Mouse (Mus musculus) kidney, postnatal 10 days (tissue): ENCODE results near the gene Utrn.
A peak's percentile ranks its signal among the peaks of the same experiment; 100 is the strongest.
"Not testable (repeated sequence)": the region's sequence is repeated elsewhere in the genome, so short reads cannot be mapped to it uniquely, and the experiment has no call there.

Source experiments
- DNase-seq: peaks from one replicate; pipeline ENCODE4 v3.0.0; 2021; ENCODE audit warnings: mixed read lengths

Utrn gene

GRCm38 (mm10) chr10:12671608-12672007 is 197.6 kb downstream of the Utrn start:
- DNase-seq: no peak

DNA sequence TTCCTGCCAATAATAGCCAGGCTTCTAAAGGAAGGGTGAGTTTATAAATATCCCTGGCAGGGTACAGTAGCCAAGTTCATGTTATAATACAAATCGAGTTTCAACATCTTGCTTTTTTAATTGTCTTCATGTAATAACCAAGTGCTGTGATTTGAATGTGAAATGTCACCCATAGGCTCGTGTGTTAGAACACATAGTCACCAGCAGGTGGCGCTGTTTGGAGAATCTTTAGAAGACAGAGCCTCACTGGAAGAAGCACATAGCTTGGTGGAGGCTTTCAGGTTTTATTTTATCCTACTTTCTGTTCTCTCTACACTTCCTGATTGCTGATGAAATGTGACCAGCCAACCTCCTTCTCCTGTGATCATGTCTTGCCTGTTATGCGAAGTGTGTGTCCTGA is 207.1 kb downstream of the Utrn start:
- DNase-seq: no peak

DNA sequence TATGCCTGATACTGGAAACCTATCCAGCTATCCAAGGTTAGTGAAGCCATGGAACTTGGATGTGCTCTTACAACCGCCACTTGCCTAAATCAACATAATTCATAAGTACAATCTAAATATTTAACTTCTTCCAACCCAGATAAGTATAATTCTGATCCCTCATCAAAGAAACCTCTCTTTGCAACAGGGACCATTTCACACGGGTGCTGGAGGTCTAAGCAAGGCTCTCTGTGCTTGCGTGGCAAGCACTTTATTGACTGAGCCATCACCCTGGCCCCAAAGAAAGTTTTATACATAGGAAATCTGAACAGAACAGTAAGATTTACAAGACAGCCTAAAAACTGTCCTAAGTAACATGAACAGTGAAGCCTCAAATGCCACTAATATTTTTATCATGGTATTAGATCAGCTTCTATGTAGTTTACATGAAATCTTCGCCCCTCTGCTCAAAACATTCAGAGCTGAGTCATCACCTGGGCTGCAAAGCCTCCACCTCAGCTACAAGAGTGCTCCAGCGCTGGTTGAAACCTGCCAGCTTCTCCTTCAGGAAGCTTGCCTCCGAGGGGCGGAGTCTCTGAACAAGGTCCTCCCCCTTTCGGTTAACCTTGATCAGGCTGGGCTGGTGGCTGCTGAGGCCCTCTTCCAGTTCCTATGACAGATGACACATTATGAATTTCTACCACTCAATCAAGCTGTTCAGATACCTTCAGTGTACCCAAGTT is 211.0 kb downstream of the Utrn start:
- peak; percentile 13 for DNase-seq

GRCm38 (mm10) chr10:12652988-12653387 is 216.2 kb downstream of the Utrn start:
- no peak for DNase-seq

GRCm38 (mm10) chr10:12646119-12646518 is 223.0 kb downstream of the Utrn start:
- DNase-seq: no peak

DNA sequence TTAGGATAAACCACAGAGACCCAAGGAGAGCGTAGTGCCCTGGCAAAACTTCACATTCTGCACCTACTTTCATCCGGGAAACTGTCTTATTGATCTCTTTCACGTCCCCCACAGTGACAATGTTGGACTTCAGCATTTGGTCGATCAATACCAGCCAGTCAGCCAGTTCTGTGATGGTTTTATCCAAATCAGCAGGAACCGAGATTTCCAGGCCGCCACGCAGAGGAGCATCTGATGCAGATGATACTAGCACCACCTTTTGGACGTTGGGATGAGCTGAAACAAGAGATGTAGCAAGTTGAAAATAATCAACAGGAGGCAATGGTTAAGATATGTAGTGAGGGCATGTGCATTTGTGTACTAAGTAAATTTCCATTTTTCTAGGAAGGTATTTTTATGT is 225.8 kb downstream of the Utrn start:
- no peak for DNase-seq

DNA sequence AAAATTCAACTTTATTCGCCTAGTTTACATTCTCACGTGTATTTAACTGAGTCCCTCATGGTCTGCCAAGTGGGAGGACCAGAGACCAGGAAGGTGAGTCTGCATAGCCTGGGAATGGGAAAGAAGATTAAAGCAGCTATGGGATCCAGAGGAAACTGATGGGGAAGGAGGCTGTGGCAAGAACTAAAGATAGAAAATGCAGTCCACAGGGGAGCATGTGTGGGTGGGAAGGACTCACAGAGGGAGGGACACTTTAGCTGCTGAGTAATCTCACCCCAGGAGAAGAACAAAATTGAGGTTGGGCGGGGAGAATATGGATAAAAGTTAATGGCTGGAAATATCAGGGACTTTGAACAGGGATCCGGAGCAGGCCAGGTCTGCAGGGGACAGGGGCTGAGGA is 229.5 kb downstream of the Utrn start:
- DNase-seq: no peak

GRCm38 (mm10) chr10:12633965-12634364 is 235.2 kb downstream of the Utrn start:
- no peak for DNase-seq

GRCm38 (mm10) chr10:12630933-12631332 is 238.2 kb downstream of the Utrn start:
- no peak for DNase-seq

- no peak for DNase-seq
Measured at GRCm38 (mm10) chr10:12618397-12618796, 250.8 kb downstream of the Utrn start.

GRCm38 (mm10) chr10:12615723-12616122 is 253.4 kb downstream of the Utrn start:
- DNase-seq: no peak

GRCm38 (mm10) chr10:12614465-12615199 is 254.5 kb downstream of the Utrn start:
- peak; percentile 20 for DNase-seq

GRCm38 (mm10) chr10:12612235-12612863 is 256.8 kb downstream of the Utrn start:
- DNase-seq: peak; percentile 59

- no peak for DNase-seq
Measured at GRCm38 (mm10) chr10:12609896-12610295, 259.3 kb downstream of the Utrn start.

DNA sequence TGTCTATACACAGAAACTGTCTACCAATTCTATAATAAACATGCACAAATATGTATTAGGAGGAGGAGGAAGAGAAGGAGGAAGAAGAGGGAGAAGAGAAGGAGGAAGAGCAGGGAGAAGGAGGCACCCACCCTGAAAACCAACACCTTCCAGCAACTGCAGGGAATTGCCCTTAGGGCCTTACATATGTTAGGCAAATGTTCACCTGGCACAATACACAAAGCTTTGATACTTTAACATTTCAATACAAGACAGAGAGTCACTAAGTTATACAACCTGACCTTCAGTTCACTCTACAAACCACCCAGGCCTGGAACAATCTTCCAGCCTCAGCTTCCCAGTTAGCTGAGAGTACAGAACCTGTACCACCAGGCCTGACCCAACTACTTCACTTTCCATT is 260.5 kb downstream of the Utrn start:
- DNase-seq: no peak

DNA sequence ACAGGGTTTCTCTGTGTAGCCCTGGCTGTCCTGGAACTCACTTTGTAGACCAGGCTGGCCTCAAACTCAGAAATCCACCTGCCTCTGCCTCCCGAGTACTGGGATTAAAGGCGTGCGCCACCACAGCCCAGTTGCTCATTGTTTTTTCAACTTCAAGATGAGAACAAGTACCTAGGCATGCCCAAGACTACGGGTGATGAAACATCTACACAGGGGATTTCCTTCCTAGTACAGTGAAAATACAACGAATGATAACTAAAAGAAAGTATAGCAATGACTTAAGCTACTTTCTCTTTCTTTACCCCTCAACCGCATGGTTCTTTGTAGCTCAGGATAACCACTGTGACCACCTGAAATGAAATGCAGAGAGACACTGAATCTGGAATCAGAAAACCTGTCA is 262.0 kb downstream of the Utrn start:
- not testable (repeated sequence) for DNase-seq

- no peak for DNase-seq
Measured at GRCm38 (mm10) chr10:12595379-12595778, 273.8 kb downstream of the Utrn start.

DNA sequence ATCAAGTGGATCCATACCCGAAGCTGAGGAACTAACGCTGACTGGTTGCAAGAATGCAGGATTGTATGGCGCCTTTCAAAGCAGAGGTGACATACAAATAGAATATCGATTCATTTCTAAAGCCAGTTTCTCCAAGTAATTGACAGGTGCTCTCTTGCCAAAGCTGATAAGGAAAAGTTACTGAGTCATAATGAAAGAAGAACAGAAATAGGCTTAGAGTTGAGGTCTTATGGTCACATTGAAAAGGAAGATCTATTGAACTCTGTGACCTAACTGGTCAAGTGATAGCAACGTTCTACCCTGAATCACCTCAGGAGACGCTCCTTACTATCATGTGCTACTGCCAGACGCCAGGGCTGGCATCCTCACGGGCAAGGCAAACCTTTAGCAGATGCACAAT is 274.2 kb downstream of the Utrn start:
- DNase-seq: no peak

GRCm38 (mm10) chr10:12593071-12593470 is 276.1 kb downstream of the Utrn start:
- DNase-seq: no peak

DNA sequence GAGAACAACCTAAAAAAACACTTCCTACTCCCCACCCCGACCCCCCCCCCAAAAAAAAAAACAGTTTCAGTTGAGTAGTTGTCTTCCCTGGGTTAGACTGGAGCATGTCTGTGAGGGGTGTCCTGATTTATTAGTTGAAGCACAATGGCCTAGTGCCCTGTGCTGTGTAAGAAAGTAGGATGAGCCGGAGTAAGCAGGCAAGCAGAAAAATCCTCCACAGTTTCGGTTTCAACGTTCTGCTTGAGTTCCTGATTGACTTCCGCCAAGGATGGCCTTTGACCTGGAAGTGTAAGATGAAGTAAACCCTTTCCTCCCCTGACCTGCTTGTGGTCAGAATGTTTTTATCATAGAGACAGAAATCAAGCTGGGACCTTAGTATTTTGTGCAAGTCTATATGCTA is 277.2 kb downstream of the Utrn start:
- peak; percentile 50 for DNase-seq

- DNase-seq: no peak
Measured at GRCm38 (mm10) chr10:12588051-12588450, 281.1 kb downstream of the Utrn start.

DNA sequence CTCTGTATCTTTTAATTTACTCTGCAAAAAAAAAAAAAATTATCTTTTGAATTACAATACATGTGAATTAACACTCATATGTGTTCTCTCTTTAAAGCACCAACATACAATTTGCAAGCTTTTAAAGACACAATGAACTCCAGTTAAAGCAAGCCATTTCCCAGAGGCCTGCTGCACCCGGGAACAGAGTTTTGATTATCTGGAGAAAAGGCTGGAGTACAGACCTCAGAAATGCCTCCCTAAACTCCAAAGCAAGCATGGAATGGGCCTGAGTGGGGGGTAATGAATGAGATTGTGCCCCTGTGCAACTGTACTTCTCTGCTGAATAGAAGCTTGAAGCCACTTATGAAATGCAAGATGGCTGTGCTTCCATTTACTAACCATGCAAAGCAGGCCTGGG is 281.8 kb downstream of the Utrn start:
- DNase-seq: no peak

GRCm38 (mm10) chr10:12586825-12587224 is 282.3 kb downstream of the Utrn start:
- DNase-seq: no peak

- no peak for DNase-seq
Measured at GRCm38 (mm10) chr10:12586200-12586599, 283.0 kb downstream of the Utrn start.
